Mouse (Mus musculus) mouse embryonic stem cell (cell line): Measurements from ENCODE around the gene Smo.

Source experiments
- in situ Hi-C, 2 experiments: fragments of 300-500 bp; cut with MboI; formaldehyde crosslinking; loops; 1 replicate in 1 of 2; 3 replicates in 1 of 2; pipeline ENCODE4 v1.14.3; 2019 to 2020; ENCODE audit warnings: low sequenced_read_pairs in 2 of 2, low pct_unique_long_range_greater_than_20kb in 1 of 2, mixed read lengths in 1 of 2; ENCODE audit not compliant: unreplicated experiment in 1 of 2

Smo gene

DNA sequence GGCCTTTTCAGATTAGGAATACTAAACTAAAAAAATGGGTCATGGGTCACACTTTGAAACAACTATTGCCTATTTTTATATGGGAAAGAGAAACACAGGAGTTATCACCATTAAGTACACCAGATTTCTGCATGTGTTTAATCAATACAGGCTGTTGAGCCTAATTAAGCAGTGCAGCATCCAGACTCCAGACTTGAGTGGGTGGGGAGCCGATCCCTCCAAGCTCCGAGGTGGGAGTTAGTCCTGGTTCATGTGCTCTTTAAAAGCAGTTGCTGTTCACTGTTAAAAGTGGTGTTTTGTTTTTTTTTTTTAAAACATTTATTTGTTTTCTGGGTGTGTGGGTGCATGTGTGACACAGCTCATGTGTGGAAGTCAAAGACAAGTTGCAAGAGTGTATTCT, 70.1 kb downstream of the Smo start:
- in situ Hi-C loops, result no loop called here
